Mouse (Mus musculus): ENCODE data around the gene Arhgef28. TPM values are rescaled to one million over a fixed set of nuclear protein-coding genes. Genes with fewer than 3 reads are reported as not detected.

Arhgef28 gene
- total and polyA plus RNA-seq, 3 experiments: not detected

DNA sequence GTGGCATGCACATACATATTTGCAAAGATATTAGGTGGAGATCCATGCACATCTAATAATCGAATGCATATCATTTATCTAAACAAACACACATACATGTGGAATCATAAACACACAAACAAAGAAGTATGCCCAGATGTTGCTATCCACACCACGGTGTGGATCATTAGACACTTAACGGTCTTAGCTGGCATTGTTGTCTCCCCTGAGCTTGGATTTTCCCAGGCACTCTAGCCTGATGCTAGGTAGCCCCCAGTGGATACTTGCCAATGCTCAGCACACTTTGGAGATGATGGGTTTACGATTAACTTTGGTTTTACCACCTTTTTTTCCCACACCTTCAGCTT, 85.1 kb downstream of the Arhgef28 start:
- Histone ChIP-seq H3K9ac (ENCODE audit: control insufficient read depth, low read depth, low read length, poor library complexity, severe bottlenecking) (no peak overlapping the region), H3K4me1 (ENCODE audit: control insufficient read depth in 1 of 2, insufficient read depth in 2 of 2, low read length in 2 of 2) (peaks cover 0 to 10% of the 10 kb centered on the region in 2 experiments; a peak in 3 of 4 replicates), H3K79me2 (ENCODE audit: control insufficient read depth, insufficient read depth, low read length, poor library complexity) (no peaks in the 10 kb centered on the region), H3K27me3 (ENCODE audit: control insufficient read depth in 1 of 2, insufficient read depth in 2 of 2, low read length in 2 of 2) (no peaks in the 10 kb centered on the region), H3K36me3 (ENCODE audit: control insufficient read depth in 1 of 2, insufficient read depth in 2 of 2, low read length in 2 of 2) (peaks cover 0 to 6% of the 10 kb centered on the region in 2 experiments; a peak in 1 of 4 replicates), H3K27ac (ENCODE audit: control insufficient read depth, low read depth, low read length) (no peak overlapping the region), H3K4me3 (ENCODE audit: control insufficient read depth in 1 of 2, insufficient read depth in 1 of 2, low read depth in 2 of 2, low read length in 2 of 2) (no peak overlapping the region), H3K9me3 (replicated peaks; ENCODE audit: insufficient read depth, low read length) (no peaks in the 10 kb centered on the region)
- TF ChIP-seq CHD2 (IDR thresholded peaks at IDR 0.05; ENCODE audit: low read length): no peak
- TF ChIP-seq ELF1 (IDR thresholded peaks at IDR 0.05; ENCODE audit: low read depth, low read length): no peak
- TF ChIP-seq HCFC1 (IDR thresholded peaks at IDR 0.05; ENCODE audit: low read depth, low read length): no peak
- TF ChIP-seq RAD21 (IDR thresholded peaks at IDR 0.05; ENCODE audit: low read depth, low read length): no peak
- no peak for TF ChIP-seq GATA1 (IDR thresholded peaks at IDR 0.05; ENCODE audit: low read depth, low read length)
- no peak for TF ChIP-seq JUND (IDR thresholded peaks at IDR 0.05; ENCODE audit: low read depth, low read length)
- TF ChIP-seq ZMIZ1 (IDR thresholded peaks at IDR 0.05; ENCODE audit: low read depth, low read length): no peak
- TF ChIP-seq TCF12 (IDR thresholded peaks at IDR 0.05; ENCODE audit: low read depth, low read length): no peak
- TF ChIP-seq KAT2A (conservative IDR thresholded peaks at IDR 0.05; ENCODE audit: low read depth, low read length): no peak
- TF ChIP-seq BHLHE40 (IDR thresholded peaks at IDR 0.05; ENCODE audit: borderline replicate concordance, low read depth, low read length): no peak
- TF ChIP-seq NRF1 (IDR thresholded peaks at IDR 0.05; ENCODE audit: insufficient read depth, low read depth, low read length, poor library complexity, severe bottlenecking): no peak
- TF ChIP-seq ZC3H11A (IDR thresholded peaks at IDR 0.05; ENCODE audit: low read depth, low read length): no peak
- no peak for TF ChIP-seq MAX (IDR thresholded peaks at IDR 0.05; ENCODE audit: low read length)
- no peak for TF ChIP-seq NELFE (IDR thresholded peaks at IDR 0.05; ENCODE audit: low read depth, low read length)
- no peak for TF ChIP-seq ZNF384 (IDR thresholded peaks at IDR 0.05; ENCODE audit: low read depth, low read length)
- no peak for TF ChIP-seq EP300 (IDR thresholded peaks at IDR 0.05; ENCODE audit: low read depth in 1 of 2, low read length in 2 of 2)
- no peak for TF ChIP-seq TBP (IDR thresholded peaks at IDR 0.05; ENCODE audit: low read depth, low read length)
- no peak for TF ChIP-seq MYC (IDR thresholded peaks at IDR 0.05; ENCODE audit: low read depth, low read length)
- no peak for TF ChIP-seq POLR2AphosphoS2 (IDR thresholded peaks at IDR 0.05; ENCODE audit: low read length)
- no peak for TF ChIP-seq E2F4 (IDR thresholded peaks at IDR 0.05; ENCODE audit: borderline replicate concordance, low read depth, low read length)
- DNase-seq (ENCODE audit: low read depth, low spot score): no peak

DNA sequence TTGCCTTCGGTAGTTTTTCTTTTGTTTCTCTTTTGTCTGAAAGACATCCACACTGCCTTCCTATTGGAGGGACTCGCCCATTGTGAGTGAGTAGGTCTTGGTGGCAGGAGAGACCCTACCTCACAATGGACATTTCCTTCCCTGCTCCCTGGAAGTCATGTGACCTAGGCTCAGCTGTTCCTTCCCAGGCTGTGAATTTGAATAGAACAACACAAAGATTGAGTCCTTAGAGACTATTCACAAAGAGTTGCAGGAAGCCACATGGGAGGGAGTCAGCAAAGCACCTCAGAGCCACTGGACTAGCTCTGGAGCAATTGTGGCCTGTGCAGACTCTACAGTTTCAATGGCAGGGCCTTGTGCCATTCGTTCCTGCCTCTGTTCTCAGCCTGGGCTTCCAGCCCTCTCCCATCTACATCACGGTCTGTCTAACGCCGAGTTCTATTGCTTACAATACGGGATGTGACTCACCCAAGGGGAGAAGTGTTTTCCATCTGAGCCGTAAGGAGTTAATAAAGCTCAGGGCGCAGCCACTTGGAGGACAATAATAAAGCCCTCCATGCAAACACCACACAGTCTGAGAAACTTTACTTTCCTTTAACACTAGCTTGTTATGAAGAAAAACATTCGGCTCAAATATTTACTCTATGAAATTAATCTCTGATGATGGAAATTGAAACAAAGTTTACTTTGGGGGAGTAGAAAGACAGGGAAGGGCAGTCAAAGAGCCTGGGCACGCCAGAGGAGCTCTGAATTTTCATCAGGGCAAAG, 85.7 kb downstream of the Arhgef28 start:
- no peaks in the 10 kb centered on the region; a peak in 1 of 4 replicates for H3K27me3 ChIP-seq (ENCODE audit: control insufficient read depth in 1 of 2, insufficient read depth in 2 of 2, low read length in 2 of 2)
- TF ChIP-seq USF1 (IDR thresholded peaks at IDR 0.05; ENCODE audit: low read depth, low read length): no peak
- DNase-seq (ENCODE audit: low read depth, low spot score): no peak
- H3K27ac ChIP-seq (ENCODE audit: control insufficient read depth, low read depth, low read length): no peak overlapping the region
- H3K4me1 ChIP-seq (ENCODE audit: control insufficient read depth in 1 of 2, insufficient read depth in 2 of 2, low read length in 2 of 2): peaks cover 0 to 10% of the 10 kb centered on the region in 2 experiments; a peak in 3 of 4 replicates
- no peak overlapping the region for H3K4me3 ChIP-seq (ENCODE audit: control insufficient read depth in 1 of 2, insufficient read depth in 1 of 2, low read depth in 2 of 2, low read length in 2 of 2)
- H3K9me3 ChIP-seq (replicated peaks; ENCODE audit: insufficient read depth, low read length): no peaks in the 10 kb centered on the region
- H3K79me2 ChIP-seq (ENCODE audit: control insufficient read depth, insufficient read depth, low read length, poor library complexity): no peaks in the 10 kb centered on the region
- H3K9ac ChIP-seq (ENCODE audit: control insufficient read depth, low read depth, low read length, poor library complexity, severe bottlenecking): no peak overlapping the region
- peaks cover 0 to 6% of the 10 kb centered on the region in 2 experiments; a peak in 1 of 4 replicates for H3K36me3 ChIP-seq (ENCODE audit: control insufficient read depth in 1 of 2, insufficient read depth in 2 of 2, low read length in 2 of 2)
